Mouse (Mus musculus): Measurements from ENCODE around the gene Sowahb.

Gene Sowahb

GRCm38 (mm10) chr5:93002615-93003014, 42.2 kb downstream of the Sowahb start:
- DNase-seq (ENCODE audit: low read depth), result no peak

GRCm38 (mm10) chr5:93000774-93001757, 43.8 kb downstream of the Sowahb start:
- DNase-seq (ENCODE audit: low read depth), result peak; percentile 51

- DNase-seq (ENCODE audit: low read depth), result no peak
These were observed 44.8 kb downstream of the Sowahb start for GRCm38 (mm10) chr5:93000060-93000459.

- no peak for DNase-seq (ENCODE audit: low read depth)
These were observed 46.3 kb downstream of the Sowahb start for GRCm38 (mm10) chr5:92998494-92999016.

GRCm38 (mm10) chr5:92997428-92998120, 47.2 kb downstream of the Sowahb start:
- peak; percentile 67 for DNase-seq (ENCODE audit: low read depth)

GRCm38 (mm10) chr5:92994861-92995260, 50.0 kb downstream of the Sowahb start:
- no peak for DNase-seq (ENCODE audit: low read depth)

GRCm38 (mm10) chr5:92994309-92994708, 50.5 kb downstream of the Sowahb start:
- DNase-seq (ENCODE audit: low read depth), result no peak

GRCm38 (mm10) chr5:92992106-92992505, 52.7 kb downstream of the Sowahb start:
- no peak for DNase-seq (ENCODE audit: low read depth)
